In the genomic region with DNA sequence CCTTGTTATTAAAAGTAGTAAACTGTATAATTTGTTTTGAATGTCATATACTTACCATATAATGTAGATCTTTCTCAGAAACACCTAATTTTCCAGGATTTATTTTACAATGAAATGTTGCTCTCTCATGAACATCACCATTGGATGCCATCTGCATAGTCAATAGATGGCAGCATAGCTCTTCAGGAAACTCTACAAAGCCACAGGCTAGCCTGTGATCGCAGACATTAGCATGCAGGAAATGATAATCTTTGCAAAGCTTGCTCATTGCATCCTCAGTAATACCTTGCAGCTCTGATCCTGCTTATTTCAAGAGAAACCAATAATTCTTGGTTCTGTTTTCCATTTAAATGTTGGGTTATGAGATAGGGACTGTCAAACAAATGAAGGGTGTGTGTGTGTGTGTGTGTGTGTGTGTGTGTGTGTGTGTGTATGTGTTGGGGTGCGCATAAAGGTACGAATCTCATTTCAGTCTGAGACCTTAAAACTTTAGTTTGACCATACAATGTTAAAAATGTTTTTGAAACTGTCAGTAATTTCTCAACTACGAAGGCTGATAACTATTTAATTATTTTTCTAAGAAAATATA, we compare ENCODE assay signal across 13 mouse cellular contexts.
DNase-seq lines count a peak whose midpoint lies in the region; ATAC-seq and TF ChIP-seq lines count a peak whose summit lies in the region.
"Had no signal": no experiment of that assay in that cellular context is flagged by ENCODE, and none has a peak within 500 bp of the region (broad histone marks: within the 10 kb centered on the region; RNA-seq: fewer than 3 reads in every experiment).

No protein-coding gene starts in this region.

- ATAC-seq in embryonic facial prominence, embryonic 14.5 days (ENCODE audit: low read depth): no peak

- 70% methylated on average over 4 of the region's 4 CpGs for WGBS in embryonic facial prominence, embryonic 14.5 days
- WGBS in kidney, adult 2 months: 64% methylated on average over 4 of the region's 4 CpGs

- no peaks in the 10 kb centered on the region for H3K4me1 ChIP-seq in E14TG2a.4 (replicated peaks; ENCODE audit: low read depth, low read length)
- no peaks in the 10 kb centered on the region for H3K4me1 ChIP-seq in embryonic facial prominence, embryonic 14.5 days (ENCODE audit: control insufficient read depth, insufficient read depth, low read length)
- H3K4me1 ChIP-seq in kidney, adult 2 months (ENCODE audit: control insufficient read depth, insufficient read depth, low read length): no peaks in the 10 kb centered on the region

- TF ChIP-seq POLR2A in kidney, adult 2 months (IDR thresholded peaks at IDR 0.05; ENCODE audit: low read depth, low read length): no peak

- no peak overlapping the region for H3K4me3 ChIP-seq in E14TG2a.4 (replicated peaks; ENCODE audit: low read length)
- H3K4me3 ChIP-seq in embryonic facial prominence, embryonic 14.5 days (ENCODE audit: low read depth, low read length): no peak overlapping the region
- no peak overlapping the region for H3K4me3 ChIP-seq in kidney, adult 2 months (ENCODE audit: insufficient read depth, low read depth, low read length)

- H3K4me2 ChIP-seq in embryonic facial prominence, embryonic 14.5 days (ENCODE audit: low read depth, low read length): no peak overlapping the region

- no peak overlapping the region for H3K27ac ChIP-seq in embryonic facial prominence, embryonic 14.5 days (replicated peaks; ENCODE audit: low read depth, low read length)
- H3K27ac ChIP-seq in kidney, adult 2 months (ENCODE audit: insufficient read depth, low read depth, low read length): no peak overlapping the region

- no peaks in the 10 kb centered on the region for H3K27me3 ChIP-seq in E14TG2a.4 (ENCODE audit: insufficient read depth, low read length)
- no peaks in the 10 kb centered on the region for H3K27me3 ChIP-seq in embryonic facial prominence, embryonic 14.5 days (replicated peaks; ENCODE audit: control insufficient read depth, insufficient read depth, low read length)
- H3K27me3 ChIP-seq in kidney, adult 2 months (replicated peaks; ENCODE audit: control insufficient read depth, insufficient read depth, low read length): no peaks in the 10 kb centered on the region

- H3K36me3 ChIP-seq in E14TG2a.4 (ENCODE audit: insufficient read depth, low read length): no peaks in the 10 kb centered on the region
- H3K36me3 ChIP-seq in embryonic facial prominence, embryonic 14.5 days (ENCODE audit: control insufficient read depth, insufficient read depth, low read length): no peaks in the 10 kb centered on the region
- no peaks in the 10 kb centered on the region for H3K36me3 ChIP-seq in kidney, adult 2 months (ENCODE audit: control insufficient read depth, insufficient read depth, low read length)
- H3K36me3 ChIP-seq: G1E had no signal

- TF ChIP-seq CTCF in E14TG2a.4 (conservative IDR thresholded peaks at IDR 0.05; ENCODE audit: low read length): peak; percentile 7; the same call in 1 of the 2 replicates
- TF ChIP-seq CTCF in kidney, adult 2 months (conservative IDR thresholded peaks at IDR 0.05; ENCODE audit: insufficient read depth, insufficient read length, low read depth, low read length): no peak

- H3K9ac ChIP-seq in embryonic facial prominence, embryonic 14.5 days (ENCODE audit: low read depth, low read length): no peak overlapping the region

- H3K9me3 ChIP-seq in E14TG2a.4 (ENCODE audit: low read length): no peaks in the 10 kb centered on the region
- no peaks in the 10 kb centered on the region for H3K9me3 ChIP-seq in embryonic facial prominence, embryonic 14.5 days (ENCODE audit: control insufficient read depth, low read length)
- H3K9me3 ChIP-seq: G1E had no signal

- DNase-seq in heart, postnatal 10 days: peak; percentile 2 to 7
- no peak for DNase-seq in heart, postnatal 14 days
- peak; percentile 58 for DNase-seq in embryonic facial prominence, embryonic 14.5 days (ENCODE audit: low spot score)
- DNase-seq in mesoderm, embryonic 11.5 days (ENCODE audit: low read depth, low spot score): peak; percentile 5
- no peak for DNase-seq in urinary bladder, postnatal 25 days (ENCODE audit: low spot score)
- DNase-seq in gastrocnemius, adult 18-20 months (ENCODE audit: low spot score): no peak
- DNase-seq in kidney, adult 2 months: no peak
- DNase-seq: cerebellum, adult 11 months; heart, adult 11 months; lung, postnatal 36 days; right cerebral cortex, postnatal 25 days had no signal

- intact Hi-C loops in heart, postnatal 10 days (cut with DNase I): loop anchor here (5.0 kb wide), 1 partner anchor 1129 kb away; no protein-coding TSS in a partner anchor
- intact Hi-C loops in heart, postnatal 14 days (cut with DNase I): no loop called here

Comparison
In these comparisons a context has a peak if more than half of its experiments do, and no peak if none do; other contexts are left out.
1. DNase-seq: peak in heart, postnatal 10 days (2 of 2), embryonic facial prominence, embryonic 14.5 days (single experiment) and mesoderm, embryonic 11.5 days (single experiment); none in heart, postnatal 14 days (0 of 2), urinary bladder, postnatal 25 days (single experiment), gastrocnemius, adult 18-20 months (single experiment) and kidney, adult 2 months (single experiment).